Mouse (Mus musculus) splenic B cell, adult 2 months (primary cell): ENCODE measurements at regions not wholly inside any gene's neighbourhood (a gene's known extent, or its start where the extent isn't known, plus 50 kb on each side); places are given as distances from the start of the nearest gene placed in this dataset.

Experiments
- DNase-seq: peaks from one replicate; pipeline ENCODE4 v3.0.0-alpha.2; 2011; ENCODE audit warnings: low read depth, low spot score
- H3K27me3 ChIP-seq: 2 replicates; pipeline ENCODE4 v1.6.1; 2012; ENCODE audit warnings: mild to moderate bottlenecking, low read length, moderate library complexity, mixed read lengths; ENCODE audit not compliant: control insufficient read depth, poor library complexity, insufficient read depth, severe bottlenecking
- H3K36me3 ChIP-seq: 2 replicates; pipeline ENCODE4 v1.6.1; 2012; ENCODE audit warnings: mild to moderate bottlenecking, low read length, moderate library complexity, mixed read lengths; ENCODE audit not compliant: control insufficient read depth, poor library complexity, insufficient read depth, severe bottlenecking

DNA sequence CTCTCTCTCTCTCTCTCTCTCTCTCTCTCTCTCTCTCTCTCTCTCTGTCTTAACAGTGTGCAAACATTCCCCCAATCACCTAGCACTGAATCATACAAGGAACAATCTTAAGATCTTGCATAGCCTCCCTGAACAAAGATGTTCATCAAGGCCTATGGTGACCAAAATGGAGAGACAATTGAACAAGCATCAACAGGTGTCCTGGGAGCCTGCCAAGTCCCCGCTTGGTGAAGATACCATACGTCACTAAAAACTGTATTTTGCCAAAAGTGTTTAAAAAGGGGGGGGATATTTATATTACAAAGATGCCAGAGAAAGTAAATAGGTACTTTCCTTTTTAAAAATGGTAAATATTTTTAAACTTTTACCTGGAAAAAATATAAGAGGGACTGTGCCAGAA, 223.6 kb downstream of the Xxylt1 start:
- no peaks in the 10 kb centered on the region for H3K27me3 ChIP-seq
- no peak for DNase-seq
- no peaks in the 10 kb centered on the region for H3K36me3 ChIP-seq

DNA sequence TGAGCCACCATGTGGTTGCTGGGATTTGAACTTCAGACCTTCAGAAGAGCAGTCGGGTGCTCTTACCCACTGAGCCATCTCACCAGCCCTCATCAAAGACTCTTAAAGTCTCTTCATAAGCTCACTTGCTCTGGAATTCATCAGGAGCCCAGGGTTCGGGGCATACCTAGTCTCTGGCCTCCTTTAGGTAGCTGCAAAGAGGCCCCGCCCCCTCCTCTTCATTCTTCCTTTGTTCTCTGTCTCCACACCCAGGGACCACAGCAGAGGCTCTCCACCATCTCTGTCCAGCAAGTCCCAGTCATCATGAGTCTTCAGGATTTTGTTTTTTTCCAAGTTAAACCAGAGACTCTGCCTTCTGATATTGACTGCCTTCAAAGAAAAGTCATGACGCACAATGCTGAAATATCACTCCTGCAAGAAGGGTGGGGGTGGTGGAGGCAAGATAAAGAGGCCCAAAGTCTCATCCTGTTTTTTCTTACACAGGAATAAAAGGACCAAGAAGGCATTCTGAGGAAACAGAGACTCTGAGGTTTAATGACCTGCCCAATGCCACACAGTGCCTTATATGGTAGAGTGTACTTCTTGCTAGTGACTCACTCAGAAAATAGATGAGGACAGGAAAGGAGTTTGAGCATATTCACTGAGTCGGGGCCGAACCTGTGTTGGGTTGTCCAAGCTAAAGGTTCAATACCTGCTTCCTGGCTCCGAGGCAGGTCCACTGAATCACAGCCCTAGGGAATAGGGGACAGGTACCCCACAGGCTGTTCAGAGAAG, 211.9 kb downstream of the Xxylt1 start:
- DNase-seq: no peak
- Histone ChIP-seq H3K27me3 (no peaks in the 10 kb centered on the region), H3K36me3 (no peaks in the 10 kb centered on the region)

DNA sequence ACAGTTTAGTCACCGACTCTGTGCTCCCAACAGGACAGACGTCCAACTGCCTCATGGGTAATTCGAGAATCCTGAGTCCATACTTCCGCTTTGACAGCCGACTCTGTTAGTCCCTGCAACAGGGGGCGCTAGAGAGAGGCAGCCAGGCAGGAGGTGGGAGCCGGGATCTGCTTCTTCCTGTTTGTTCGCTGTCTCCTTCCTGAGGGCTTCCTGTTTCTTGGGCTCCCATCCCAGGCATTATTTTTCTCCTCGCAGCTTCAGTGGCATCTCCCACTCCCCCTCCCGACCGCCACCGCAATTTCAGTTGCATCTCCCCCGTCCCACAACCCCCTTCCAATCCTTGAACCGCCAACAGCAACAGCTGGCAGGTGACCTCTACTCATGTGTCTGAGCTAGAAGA, 211.1 kb downstream of the Xxylt1 start:
- peak; percentile 23 for DNase-seq
- H3K36me3 ChIP-seq: no peaks in the 10 kb centered on the region

GRCm38 (mm10) chr16:30870676-30871075, 210.6 kb downstream of the Xxylt1 start:
- no peak for DNase-seq
- no peaks in the 10 kb centered on the region for H3K27me3 ChIP-seq

More for the DNA sequence above, 211.1 kb downstream of the Xxylt1 start:
- no peaks in the 10 kb centered on the region for H3K27me3 ChIP-seq

GRCm38 (mm10) chr16:30872147-30872546, 209.1 kb downstream of the Xxylt1 start:
- no peaks in the 10 kb centered on the region for H3K36me3 ChIP-seq
- DNase-seq: no peak
- H3K27me3 ChIP-seq: no peaks in the 10 kb centered on the region

More at GRCm38 (mm10) chr16:30870676-30871075, 210.6 kb downstream of the Xxylt1 start:
- no peaks in the 10 kb centered on the region for H3K36me3 ChIP-seq

- peak; percentile 29 for DNase-seq
- no peaks in the 10 kb centered on the region for H3K27me3 ChIP-seq
These were observed 207.6 kb downstream of the Xxylt1 start for GRCm38 (mm10) chr16:30873493-30874211.

DNA sequence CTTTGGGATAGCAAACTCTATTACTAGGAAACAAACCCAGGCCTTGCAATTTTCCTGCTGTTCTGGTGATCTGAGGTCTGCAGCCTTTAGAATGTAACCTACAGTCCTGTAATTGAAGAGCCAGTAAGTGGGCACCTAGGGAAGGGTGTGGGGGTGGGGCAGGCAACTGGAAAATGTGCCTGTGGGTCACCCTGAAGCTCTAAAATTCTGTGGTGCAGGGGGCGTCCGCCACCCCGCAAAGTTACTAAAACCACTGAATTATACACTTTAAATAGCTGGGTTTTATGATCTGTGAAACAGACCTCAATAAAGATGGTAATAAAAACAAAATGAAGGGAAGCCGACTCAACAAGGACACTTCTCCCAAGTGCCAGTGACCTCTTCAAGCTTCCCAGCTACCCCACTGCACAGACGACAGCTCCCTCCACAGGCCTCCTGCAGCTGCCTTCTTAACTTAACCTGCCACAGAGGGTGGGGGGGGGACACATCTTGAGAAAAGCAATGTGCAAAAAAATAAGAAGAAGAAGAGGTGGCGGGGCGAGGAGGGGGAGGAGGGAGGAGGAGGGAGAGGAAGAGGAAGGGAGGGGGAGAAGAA, 205.9 kb downstream of the Xxylt1 start:
- no peaks in the 10 kb centered on the region for H3K27me3 ChIP-seq
- DNase-seq: no peak

More at GRCm38 (mm10) chr16:30873493-30874211, 207.6 kb downstream of the Xxylt1 start:
- H3K36me3 ChIP-seq: no peaks in the 10 kb centered on the region

GRCm38 (mm10) chr16:30878821-30879220, 202.4 kb downstream of the Xxylt1 start:
- DNase-seq: no peak
- no peaks in the 10 kb centered on the region for H3K27me3 ChIP-seq
- no peaks in the 10 kb centered on the region for H3K36me3 ChIP-seq

More for the DNA sequence above, 205.9 kb downstream of the Xxylt1 start:
- no peaks in the 10 kb centered on the region for H3K36me3 ChIP-seq

DNA sequence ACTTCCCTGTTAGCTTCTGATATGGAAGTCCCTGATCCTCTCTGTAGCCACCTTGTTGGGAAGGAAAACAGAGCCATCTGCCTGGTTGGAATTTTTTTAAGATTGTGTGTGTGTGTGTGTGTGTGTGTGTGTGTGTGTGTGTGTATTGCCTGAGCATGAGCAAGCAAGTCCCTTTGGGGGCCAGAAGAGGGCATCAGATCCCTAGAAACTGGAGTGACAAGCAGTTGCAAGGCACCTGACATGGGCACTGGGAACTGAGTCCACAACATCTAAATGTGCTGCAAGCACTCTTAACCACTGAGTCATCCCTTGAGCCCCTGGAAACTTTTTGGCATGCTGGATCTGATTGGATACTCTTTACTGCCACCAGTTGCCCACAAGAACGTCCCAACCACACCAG, 201.4 kb downstream of the Xxylt1 start:
- DNase-seq: no peak
- no peaks in the 10 kb centered on the region for H3K27me3 ChIP-seq
- H3K36me3 ChIP-seq: no peaks in the 10 kb centered on the region

DNA sequence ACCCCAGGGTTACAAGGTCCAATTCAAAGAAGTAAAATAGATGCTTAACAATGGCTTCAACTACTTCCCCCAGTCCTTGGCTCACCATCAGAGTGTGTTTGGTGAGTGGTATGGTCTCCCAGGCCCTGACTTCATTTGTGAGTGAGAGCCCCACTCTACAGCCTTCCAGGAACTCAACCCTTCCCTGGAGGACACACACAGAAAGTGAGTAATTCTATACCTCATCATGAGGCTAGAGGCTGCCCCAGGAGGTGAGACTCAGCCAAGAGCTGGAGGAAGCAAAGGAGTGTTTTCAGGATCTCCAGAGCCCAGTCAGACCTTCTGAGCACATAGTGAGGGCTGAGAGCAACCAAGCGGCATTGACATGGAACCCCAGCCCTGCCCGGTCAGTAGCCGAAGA, 200.6 kb downstream of the Xxylt1 start:
- no peaks in the 10 kb centered on the region for H3K36me3 ChIP-seq
- DNase-seq: no peak
- no peaks in the 10 kb centered on the region for H3K27me3 ChIP-seq

DNA sequence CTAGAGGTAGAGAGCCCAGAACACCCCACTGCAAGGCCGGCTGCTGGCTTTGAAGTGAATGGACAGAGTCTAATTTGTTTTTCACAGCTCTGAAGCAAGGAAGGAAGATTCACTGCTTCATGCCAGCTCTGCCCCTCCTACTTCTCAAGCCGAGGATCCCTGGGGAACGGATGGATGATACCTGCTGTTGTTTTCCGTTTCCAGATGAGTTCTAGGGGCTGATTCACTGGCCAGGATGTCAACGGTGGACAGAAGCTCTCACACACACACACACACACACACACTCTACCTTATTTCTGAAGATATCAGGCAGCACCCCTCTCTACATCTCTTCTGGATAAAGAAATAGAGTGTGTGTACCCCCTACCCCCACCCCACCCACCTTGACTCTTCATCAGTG, 200.0 kb downstream of the Xxylt1 start:
- no peak for DNase-seq
- Histone ChIP-seq H3K36me3 (no peaks in the 10 kb centered on the region), H3K27me3 (no peaks in the 10 kb centered on the region)

- no peak for DNase-seq
- Histone ChIP-seq H3K36me3 (no peaks in the 10 kb centered on the region), H3K27me3 (no peaks in the 10 kb centered on the region)
These were observed 197.6 kb downstream of the Xxylt1 start for GRCm38 (mm10) chr16:30883490-30884188.

DNA sequence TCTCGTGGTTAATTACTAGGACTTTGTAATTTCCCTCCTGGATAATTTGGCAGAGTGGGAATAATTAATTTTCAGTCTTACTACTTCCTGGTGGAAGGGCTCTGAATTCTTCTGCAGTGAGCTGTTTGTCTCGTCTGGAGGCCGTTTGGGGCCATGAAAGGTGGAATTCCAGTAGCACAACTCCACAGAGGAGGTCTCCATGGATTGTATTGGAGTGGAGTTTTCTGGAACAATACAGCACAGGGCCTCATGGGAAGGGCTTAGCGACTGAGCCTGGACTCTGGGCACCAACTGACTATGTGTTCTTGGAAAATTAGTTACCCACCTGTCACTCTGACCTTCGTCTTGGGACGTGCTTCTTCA, 197.1 kb downstream of the Xxylt1 start:
- Histone ChIP-seq H3K36me3 (no peaks in the 10 kb centered on the region), H3K27me3 (no peaks in the 10 kb centered on the region)
- no peak for DNase-seq

DNA sequence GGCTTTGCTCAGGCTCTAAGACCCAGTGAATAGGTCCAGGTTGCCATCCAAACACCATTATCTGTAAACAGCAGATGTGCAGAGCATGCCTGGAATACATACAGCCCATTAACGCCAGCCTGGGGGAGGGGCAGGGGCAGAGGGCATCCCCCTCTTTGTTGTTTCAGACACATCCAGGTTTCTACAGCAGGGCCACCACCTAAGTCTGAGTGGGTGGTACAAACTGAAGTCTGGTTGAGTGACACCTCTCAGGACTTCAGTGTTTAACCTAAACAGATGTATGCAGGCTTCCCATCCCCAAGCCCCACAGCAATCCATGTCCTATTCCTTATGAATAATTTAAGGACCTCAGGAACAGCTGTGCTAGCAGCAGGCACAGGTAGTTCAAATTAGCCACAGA, 194.2 kb downstream of the Xxylt1 start:
- Histone ChIP-seq H3K27me3 (no peaks in the 10 kb centered on the region), H3K36me3 (no peaks in the 10 kb centered on the region)
- DNase-seq: no peak

- Histone ChIP-seq H3K27me3 (no peaks in the 10 kb centered on the region), H3K36me3 (no peaks in the 10 kb centered on the region)
- no peak for DNase-seq
These were observed 193.7 kb downstream of the Xxylt1 start for GRCm38 (mm10) chr16:30887536-30887935.
